Mouse (Mus musculus) thymus, adult 2 months (tissue): ENCODE data around the gene St6galnac4. TPM values are rescaled to one million over a fixed set of nuclear protein-coding genes. Genes with fewer than 3 reads are reported as not detected.

ENCODE experiments used
- DNase-seq: peaks from one replicate; pipeline ENCODE4 v3.0.0; 2021
- H3K27ac ChIP-seq: fragments of 200-500 bp; 2 replicates; pipeline ENCODE4 v1.5.1; 2012; ENCODE audit warnings: low read length, control low read depth; ENCODE audit not compliant: control insufficient read depth, insufficient read depth
- H3K27me3 ChIP-seq: fragments of 200-500 bp; 2 replicates; pipeline ENCODE4 v1.6.1; 2012; ENCODE audit warnings: mild to moderate bottlenecking, low read length, moderate library complexity, mixed read lengths; ENCODE audit not compliant: control insufficient read depth, insufficient read depth
- H3K36me3 ChIP-seq: fragments of 200-500 bp; 2 replicates; pipeline ENCODE4 v1.6.1; 2012; ENCODE audit warnings: mild to moderate bottlenecking, low read length, moderate library complexity; ENCODE audit not compliant: control insufficient read depth, insufficient read depth
- H3K4me1 ChIP-seq: fragments of 200-500 bp; replicated peaks from 2 replicates; pipeline ENCODE4 v1.6.1; 2012; ENCODE audit warnings: low read length; ENCODE audit not compliant: control insufficient read depth, insufficient read depth
- H3K4me3 ChIP-seq: fragments of 200-500 bp; 2 replicates; pipeline ENCODE4 v1.5.1; 2012; ENCODE audit warnings: mild to moderate bottlenecking, low read length, control low read depth, moderate library complexity; ENCODE audit not compliant: control insufficient read depth, insufficient read depth
- CTCF ChIP-seq: fragments of 200-500 bp; IDR thresholded peaks from 2 replicates; pipeline ENCODE4 v1.5.1; 2012; ENCODE audit warnings: mild to moderate bottlenecking, control low read depth, low read length, moderate library complexity, borderline replicate concordance; ENCODE audit not compliant: control insufficient read depth, poor library complexity, insufficient read depth; ENCODE audit errors: extremely low read depth
- POLR2A ChIP-seq: fragments of 200-500 bp; IDR thresholded peaks from 2 replicates; pipeline ENCODE4 v1.6.1; 2012; ENCODE audit warnings: mild to moderate bottlenecking, low read length, control low read depth, moderate library complexity; ENCODE audit not compliant: control insufficient read depth, poor library complexity, insufficient read depth; ENCODE audit errors: extremely low read depth
- WGBS: fragments of 180-500 bp; shearing (Covaris S2); methylation state at CpG from one replicate; pipeline ENCODE4 v1.1.7; 2018; 5-methylcytosine and 5-hydroxymethylcytosine counted together
- polyA plus RNA-seq: library from polyadenylated mRNA; depleted of rRNA; stranded (reverse); fragments of >200 nt; gene quantifications from 2 replicates; pipeline ENCODE4 v1.2.3, GENCODE M21; 2012; rRNA removed

Gene St6galnac4
- polyA plus RNA-seq, 1 experiment = 29.3 TPM

GRCm38 (mm10) chr2:32644799-32645475 lies 58.0 kb downstream of the St6galnac4 start:
- no peak for DNase-seq
- 96% methylated on average over 8 of the region's 8 CpGs for WGBS
- H3K27me3 ChIP-seq = no peaks in the 10 kb centered on the region
- peaks cover 15% of the 10 kb centered on the region for H3K4me1 ChIP-seq
- TF ChIP-seq CTCF (no peak), POLR2A (no peak)
- no peaks in the 10 kb centered on the region for H3K36me3 ChIP-seq
- H3K4me3 ChIP-seq = no peak overlapping the region
- no peak overlapping the region for H3K27ac ChIP-seq

DNA sequence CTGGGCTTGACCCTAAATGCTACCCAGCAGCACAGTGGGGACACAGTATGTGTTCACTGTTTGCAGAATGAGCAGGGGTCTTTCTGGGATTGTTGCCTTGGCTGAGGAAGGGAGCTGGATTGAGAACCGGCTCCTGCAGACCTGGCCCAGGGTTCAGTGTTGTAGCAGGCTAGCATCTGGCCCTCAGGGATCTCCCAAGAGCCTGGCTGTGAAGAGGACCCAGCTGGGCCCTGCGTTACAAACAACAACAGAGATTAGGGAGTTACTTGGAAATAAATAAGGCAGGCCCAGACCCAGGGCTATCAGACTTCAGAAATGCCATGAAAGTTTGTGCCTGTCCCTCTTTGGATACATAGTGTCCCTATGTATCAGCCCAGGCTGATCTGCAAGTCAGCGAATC lies 58.8 kb downstream of the St6galnac4 start:
- 89% methylated on average over 3 of the region's 3 CpGs for WGBS
- Histone ChIP-seq H3K4me1 (peaks cover 12% of the 10 kb centered on the region), H3K4me3 (no peak overlapping the region), H3K27ac (no peak overlapping the region), H3K27me3 (no peaks in the 10 kb centered on the region), H3K36me3 (no peaks in the 10 kb centered on the region)
- DNase-seq = no peak
- TF ChIP-seq POLR2A (no peak), CTCF (no peak)

GRCm38 (mm10) chr2:32646379-32647056 lies 59.6 kb downstream of the St6galnac4 start, which contains the start of gene Eng:
Eng (plus strand) TSS chr2:32646595.
- Histone ChIP-seq H3K4me1 (peaks cover 11% of the 10 kb centered on the region), H3K4me3 (peak within 1 kb of the TSS; percentile 54), H3K36me3 (no peaks in the 10 kb centered on the region), H3K27me3 (no peaks in the 10 kb centered on the region), H3K27ac (no peak within 1 kb of the TSS)
- WGBS = 7% methylated on average over 31 of the region's 31 CpGs
- TF ChIP-seq CTCF (0 out of 2 replicates have a peak, but pooled peaks have one; percentile 15), POLR2A (no peak)
- DNase-seq = peak; percentile 47

GRCm38 (mm10) chr2:32647366-32647765 lies 60.5 kb downstream of the St6galnac4 start:
- DNase-seq = no peak
- TF ChIP-seq CTCF (no peak), POLR2A (no peak)
- Histone ChIP-seq H3K27me3 (no peaks in the 10 kb centered on the region), H3K36me3 (no peaks in the 10 kb centered on the region), H3K4me3 (no peak overlapping the region), H3K4me1 (peaks cover 11% of the 10 kb centered on the region), H3K27ac (no peak overlapping the region)
- 40% methylated on average over 7 of the region's 7 CpGs for WGBS

Other genes with a start within 250 kb of the St6galnac4 start
- 517 and 528 TPM in 2 replicates for gene Ciz1, start 234.8 kb upstream of the St6galnac4 start, polyA plus RNA-seq
- 10.7 and 12.1 TPM in 2 replicates for gene Dnm1, start 233.8 kb upstream of the St6galnac4 start, polyA plus RNA-seq
- 192 and 257 TPM in 2 replicates for gene 1110008P14Rik, start 205.2 kb upstream of the St6galnac4 start, polyA plus RNA-seq
- 23.8 and 27.3 TPM in 2 replicates for gene Lcn2, start 198.8 kb upstream of the St6galnac4 start, polyA plus RNA-seq
- 17.9 and 24.7 TPM in 2 replicates for gene Ptges2, start 191.2 kb upstream of the St6galnac4 start, polyA plus RNA-seq
- gene Naif1, start 136.6 kb upstream of the St6galnac4 start, polyA plus RNA-seq = 8.8 and 9.2 TPM in 2 replicates
- gene Slc25a25, start 135.7 kb upstream of the St6galnac4 start, polyA plus RNA-seq = 25.3 and 29.3 TPM in 2 replicates
- gene Fam102a, start 51.8 kb upstream of the St6galnac4 start, polyA plus RNA-seq = 57.4 and 66.7 TPM in 2 replicates
- gene Dpm2, start 16.2 kb upstream of the St6galnac4 start, polyA plus RNA-seq = 158 and 173 TPM in 2 replicates
- 0.92 and 1.1 TPM in 2 replicates for gene Pip5kl1, start 12.3 kb upstream of the St6galnac4 start, polyA plus RNA-seq
- gene 9430097D07Rik, start 11.4 kb upstream of the St6galnac4 start, polyA plus RNA-seq = not detected in 2 replicates
- gene St6galnac6, start 12.6 kb downstream of the St6galnac4 start, polyA plus RNA-seq = 18.1 and 25.9 TPM in 2 replicates
- 3.6 and 23.5 TPM in 2 replicates for gene Ak1, start 34.7 kb downstream of the St6galnac4 start, polyA plus RNA-seq
- gene Eng, start 59.5 kb downstream of the St6galnac4 start, polyA plus RNA-seq = 62.1 and 66.1 TPM in 2 replicates
- 61.8 and 65.7 TPM in 2 replicates for gene Fpgs, start 117.0 kb downstream of the St6galnac4 start, polyA plus RNA-seq
- 220 and 239 TPM in 2 replicates for gene Cdk9, start 126.0 kb downstream of the St6galnac4 start, polyA plus RNA-seq
- 104 and 106 TPM in 2 replicates for gene Sh2d3c, start 134.0 kb downstream of the St6galnac4 start, polyA plus RNA-seq
- gene 6330409D20Rik, start 153.9 kb downstream of the St6galnac4 start, polyA plus RNA-seq = 0.20 and 0.27 TPM in 2 replicates
- gene Tor2a, start 170.1 kb downstream of the St6galnac4 start, polyA plus RNA-seq = 169 and 171 TPM in 2 replicates
- gene Ttc16, start 188.5 kb downstream of the St6galnac4 start, polyA plus RNA-seq = 1.9 and 2.3 TPM in 2 replicates
- 36.5 and 43.4 TPM in 2 replicates for gene Ptrh1, start 188.7 kb downstream of the St6galnac4 start, polyA plus RNA-seq
- gene Cfap157, start 197.3 kb downstream of the St6galnac4 start, polyA plus RNA-seq = 0.11 and 0.27 TPM in 2 replicates